Mouse (Mus musculus) spleen, postnatal 10 days (tissue): ENCODE data around the gene Csnk1e.
"Not testable (repeated sequence)": the region's sequence is repeated elsewhere in the genome, so short reads cannot be mapped to it uniquely, and the experiment has no call there.

Source experiments
- DNase-seq, 2 experiments: peaks; one replicate each; pipeline ENCODE4 v3.0.0; 2021 to 2022; ENCODE audit warnings: low spot score in 2 of 2

Gene Csnk1e

DNA sequence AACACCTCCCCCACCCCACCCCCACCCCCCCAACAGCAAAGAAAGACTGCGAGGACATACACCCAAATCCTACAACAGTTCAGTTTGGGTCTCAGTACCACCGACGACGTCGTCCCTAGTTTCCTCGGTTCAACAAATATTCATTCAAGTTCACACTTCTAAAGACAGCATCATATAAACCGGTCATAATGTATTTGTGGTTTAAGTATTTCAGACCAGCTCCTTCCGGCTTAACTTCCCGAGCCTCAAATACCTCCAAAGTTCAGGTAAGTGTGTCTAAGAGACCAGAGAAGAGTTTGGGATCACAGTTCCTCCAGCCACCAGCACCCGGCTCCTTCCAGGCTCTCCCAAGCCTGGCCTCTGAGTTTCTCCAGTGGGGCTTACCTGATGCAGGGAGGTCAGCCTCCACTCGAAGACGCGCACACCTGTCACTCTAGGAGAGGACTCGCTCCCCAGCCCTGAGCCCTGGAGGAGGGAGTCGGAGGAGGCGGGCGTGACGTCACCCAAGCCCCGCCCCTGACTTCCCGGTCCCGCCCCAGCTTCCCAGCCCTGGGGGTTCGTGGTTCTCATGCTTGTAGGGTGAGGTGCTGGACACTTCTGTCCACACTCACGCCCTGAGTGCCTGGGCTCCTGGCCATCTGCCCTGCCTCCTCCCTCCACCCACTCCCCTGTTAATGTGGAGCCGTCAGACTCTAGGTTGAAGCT, at the start of gene Csnk1e:
Csnk1e (minus strand) TSS at position 461 of the 705 bp plus-strand sequence.
- DNase-seq: peak in 1 of 2 experiments; percentile 40

DNA sequence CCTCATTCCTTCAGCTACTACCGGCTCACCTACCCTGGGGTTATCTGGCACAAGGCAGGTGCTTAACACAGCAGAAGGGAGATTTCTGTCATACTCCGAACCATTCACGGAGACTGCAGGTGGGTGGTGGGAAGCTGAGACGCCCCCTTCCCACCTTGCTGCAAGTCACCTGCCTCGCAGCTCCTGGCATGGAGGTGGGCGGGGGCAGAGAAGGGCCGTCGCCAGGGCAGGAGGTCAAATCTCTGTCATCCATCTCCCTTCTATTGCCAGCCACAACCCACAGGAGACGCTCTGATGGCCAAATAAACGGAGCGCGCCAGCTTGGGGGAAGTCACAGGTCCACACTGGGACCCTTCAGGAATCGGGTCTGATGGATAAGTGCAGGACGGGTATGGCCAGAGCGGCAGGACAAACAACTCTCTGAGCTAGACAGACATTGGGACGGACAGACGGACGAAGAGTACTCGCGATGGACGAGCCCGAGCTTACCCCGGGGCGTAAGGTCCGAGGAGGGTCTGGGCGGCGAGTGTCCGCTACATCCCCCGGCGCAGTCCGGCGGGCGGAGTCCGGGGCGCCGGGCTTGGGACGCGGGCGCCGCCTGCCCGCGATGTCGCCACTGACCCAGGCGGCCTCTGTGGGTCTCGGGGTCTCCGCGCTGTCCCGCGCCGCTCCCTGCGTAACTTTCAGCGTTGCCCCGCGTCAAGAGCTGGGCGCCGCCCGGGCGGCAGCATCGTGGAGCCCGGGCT, 49.5 kb upstream of the Csnk1e start, which contains the start of gene Kcnj4:
Kcnj4 (minus strand) TSS at position 535 of the 746 bp plus-strand sequence.
- no peak for DNase-seq

DNA sequence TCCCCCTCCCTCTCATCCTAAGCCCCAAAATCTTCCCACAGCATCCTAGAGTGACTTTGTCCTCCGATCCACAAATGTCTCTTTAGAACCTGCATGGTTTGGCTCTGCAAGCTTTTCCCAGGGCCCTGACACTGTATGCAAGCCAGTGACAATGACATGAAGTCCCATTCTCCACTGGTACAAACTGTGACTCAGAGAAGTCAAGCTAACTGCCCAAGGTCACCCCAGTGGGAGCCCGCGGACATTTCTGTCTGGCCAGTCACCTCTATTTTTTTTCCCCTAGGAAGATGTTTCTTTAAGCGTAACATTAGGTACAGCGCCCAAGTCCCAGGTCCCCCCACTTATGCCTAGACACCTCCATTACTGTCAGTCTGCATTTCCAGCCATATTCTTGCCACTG, 48.1 kb upstream of the Csnk1e start:
- DNase-seq: no peak

DNA sequence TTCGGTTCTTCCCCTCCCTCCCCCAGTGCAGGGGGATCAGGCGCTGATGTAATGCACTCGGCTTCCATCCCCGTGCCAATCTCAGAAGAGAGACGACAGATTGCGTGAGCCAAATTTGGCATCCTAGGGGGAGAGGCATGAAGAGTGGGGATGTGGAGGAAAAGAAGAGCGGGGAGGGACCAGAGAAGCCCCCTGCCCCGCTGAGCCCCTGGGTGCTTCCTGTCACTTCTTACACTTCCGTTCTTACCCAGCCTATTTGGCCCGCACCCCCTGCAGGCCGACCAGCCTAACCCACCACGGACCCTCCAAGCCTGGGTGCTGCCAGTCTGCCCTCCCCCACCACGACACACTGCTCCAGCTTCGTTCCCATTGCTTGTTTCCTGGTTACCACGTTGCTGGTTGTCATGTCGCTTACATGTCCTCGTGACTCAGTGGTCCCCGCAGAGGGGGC, 47.5 kb upstream of the Csnk1e start:
- DNase-seq: no peak

DNA sequence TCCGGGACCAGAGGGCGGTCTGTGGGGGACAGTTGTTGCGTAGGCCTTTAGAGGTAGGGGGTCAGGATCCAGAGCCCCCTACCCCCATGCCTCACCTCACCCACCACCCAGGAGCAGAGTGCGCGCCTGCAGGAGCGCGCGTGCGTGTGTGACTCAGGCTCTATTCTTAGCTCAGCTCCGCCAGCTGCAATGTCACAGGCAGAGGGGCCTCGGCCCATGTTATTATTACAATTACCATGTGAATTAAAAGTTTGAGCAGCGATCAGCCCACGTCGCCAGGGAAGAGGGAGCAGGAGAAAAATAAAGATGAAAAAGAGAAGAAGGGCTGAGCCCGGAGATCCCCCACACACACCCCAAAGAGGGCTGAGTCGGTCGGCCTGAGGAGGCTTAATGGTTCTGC, 44.7 kb upstream of the Csnk1e start:
- DNase-seq: no peak

DNA sequence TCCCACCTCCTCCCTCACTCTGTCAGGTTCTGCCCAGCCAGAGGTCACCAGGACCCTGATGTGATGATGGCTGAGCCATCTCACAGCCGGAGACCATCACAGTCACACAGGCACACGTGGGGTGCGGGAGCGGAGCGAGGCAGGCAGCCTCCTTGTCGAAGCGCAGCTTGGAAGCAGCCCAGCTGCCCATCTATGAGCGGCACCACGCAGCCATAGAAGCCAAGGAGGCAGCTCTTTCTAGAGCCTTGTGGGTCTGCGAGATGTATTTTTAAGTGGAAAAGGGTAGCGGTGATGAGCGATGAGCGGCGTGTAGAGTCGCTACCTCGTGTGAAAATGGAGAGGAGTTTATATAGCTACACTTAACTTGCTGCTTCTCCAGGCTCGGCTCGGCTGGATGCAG, 38.2 kb upstream of the Csnk1e start:
- no peak for DNase-seq

GRCm38 (mm10) chr15:79489463-79489862, 34.1 kb upstream of the Csnk1e start:
- no peak for DNase-seq

GRCm38 (mm10) chr15:79481181-79481688, 25.9 kb upstream of the Csnk1e start:
- DNase-seq: no peak

- DNase-seq: no peak
These were observed 21.9 kb upstream of the Csnk1e start for GRCm38 (mm10) chr15:79477227-79477626.

DNA sequence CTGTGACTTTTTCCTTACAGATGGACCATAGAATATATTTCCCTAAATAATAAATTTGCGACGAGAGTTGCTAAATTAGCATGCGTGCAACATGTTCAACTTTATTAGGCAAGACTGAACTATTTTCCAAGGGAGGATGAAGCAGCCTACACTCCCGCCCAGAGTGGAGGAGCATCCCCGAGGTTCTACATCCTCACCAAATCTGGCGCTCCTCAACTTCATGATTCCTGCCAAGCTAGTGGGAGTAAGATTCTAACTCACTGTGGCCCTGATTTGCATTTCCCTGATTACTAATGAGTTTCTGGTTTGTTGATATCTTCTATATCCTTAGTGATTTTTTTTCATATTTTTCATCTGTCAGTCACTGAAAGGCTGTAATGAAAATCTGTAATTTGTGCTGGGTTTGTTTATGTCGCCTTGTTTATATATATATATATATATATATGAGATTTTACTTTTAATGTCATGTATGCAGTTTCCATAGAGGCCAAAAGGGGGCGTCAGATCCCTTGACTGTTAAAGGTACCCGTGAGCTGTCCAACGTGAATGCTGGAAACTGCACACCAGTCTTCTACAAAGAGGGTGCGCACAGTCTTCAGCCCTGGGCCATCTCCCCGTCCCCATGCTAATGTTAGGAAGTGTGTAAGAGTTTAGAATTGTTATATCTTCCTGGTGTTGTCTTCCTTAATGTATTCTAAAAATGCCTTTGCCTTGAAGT, 18.4 kb upstream of the Csnk1e start:
- DNase-seq: no peak

GRCm38 (mm10) chr15:79473042-79473441, 17.7 kb upstream of the Csnk1e start:
- peak in 1 of 2 experiments; percentile 38 for DNase-seq

DNA sequence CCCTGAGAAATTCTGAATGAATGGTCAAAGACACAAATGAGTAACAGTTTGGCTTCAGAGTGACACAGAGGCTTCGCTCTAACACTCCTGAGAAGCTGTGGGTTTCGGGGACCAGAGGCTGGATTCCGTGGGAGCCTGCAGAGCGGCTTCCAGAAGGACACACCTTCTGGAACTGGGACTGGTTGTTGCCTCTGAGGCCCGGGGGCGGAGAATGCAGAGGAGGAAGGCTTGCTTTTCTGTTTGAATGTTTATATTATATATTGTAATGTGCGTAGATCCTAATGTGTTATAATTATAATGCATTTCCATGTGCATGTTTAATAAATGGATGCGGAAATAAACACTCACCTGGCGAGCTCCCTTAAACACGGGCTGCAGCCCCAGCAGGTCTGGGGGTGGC, 15.7 kb upstream of the Csnk1e start:
- no peak for DNase-seq

DNA sequence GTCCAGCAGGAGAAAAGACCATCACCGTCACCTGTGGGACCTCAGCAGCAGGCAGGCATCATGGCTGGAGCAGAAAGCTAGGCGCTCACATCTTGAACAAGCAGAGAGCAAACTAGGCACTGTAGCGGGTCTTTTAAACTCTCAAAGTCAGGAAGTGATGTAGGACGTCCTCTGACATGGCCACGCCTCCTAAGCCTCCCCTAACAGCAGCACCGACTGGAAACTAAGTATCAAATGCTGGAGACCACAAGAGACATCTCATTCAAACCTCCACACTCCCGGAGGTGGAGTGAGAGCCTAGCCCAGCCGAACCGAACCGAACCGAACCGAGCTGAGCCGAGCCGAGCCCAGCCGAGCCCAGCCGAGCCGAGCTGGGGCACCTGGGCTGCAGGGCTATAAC, 15.2 kb upstream of the Csnk1e start:
- no peak for DNase-seq

GRCm38 (mm10) chr15:79469577-79469976, 14.2 kb upstream of the Csnk1e start:
- no peak for DNase-seq

GRCm38 (mm10) chr15:79466601-79467286, 11.4 kb upstream of the Csnk1e start:
- peak; percentile 67 to 87 for DNase-seq

DNA sequence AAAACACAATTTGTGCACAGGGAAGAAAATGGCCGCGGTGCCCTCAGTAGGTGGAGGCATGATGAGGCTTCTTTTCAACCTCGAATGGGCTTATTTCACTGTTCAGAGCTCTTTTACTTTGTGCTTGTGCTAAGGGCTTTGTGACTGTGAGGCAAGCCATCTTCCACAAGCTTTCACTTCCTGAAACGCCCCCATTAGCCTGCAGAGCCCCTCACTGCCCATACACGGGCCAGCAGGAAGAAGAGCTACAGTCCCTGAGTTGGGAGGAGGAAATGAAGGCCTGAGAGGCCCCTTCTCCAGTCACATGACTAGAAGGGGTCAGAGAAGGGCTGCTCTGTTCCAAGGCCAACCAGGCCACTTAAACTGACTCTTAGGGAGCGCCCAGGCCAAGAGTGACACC, 1.2 kb upstream of the Csnk1e start:
- DNase-seq: no peak

- not testable (repeated sequence) for DNase-seq
These were observed 738 bp upstream of the Csnk1e start for GRCm38 (mm10) chr15:79456104-79456503.

DNA sequence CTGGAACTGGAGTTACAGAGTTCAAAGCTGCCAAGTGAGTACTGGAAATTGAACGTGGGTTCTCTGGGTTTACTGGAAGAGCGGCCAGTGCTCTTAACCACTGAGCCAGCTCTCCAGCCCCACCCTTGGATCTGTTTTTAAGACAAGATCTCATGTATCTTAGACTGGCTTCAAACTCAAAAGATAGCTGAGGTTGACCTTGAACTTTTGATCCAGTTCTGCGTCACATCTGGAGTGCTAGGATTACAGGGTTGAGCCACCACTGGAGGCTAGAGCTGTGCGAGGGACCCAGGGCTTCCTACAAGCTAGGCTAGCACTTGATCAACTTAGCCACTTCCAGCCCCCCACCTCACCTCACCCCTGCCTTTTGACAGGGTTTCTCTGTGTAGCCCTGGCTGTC, 1.5 kb downstream of the Csnk1e start:
- no peak for DNase-seq

DNA sequence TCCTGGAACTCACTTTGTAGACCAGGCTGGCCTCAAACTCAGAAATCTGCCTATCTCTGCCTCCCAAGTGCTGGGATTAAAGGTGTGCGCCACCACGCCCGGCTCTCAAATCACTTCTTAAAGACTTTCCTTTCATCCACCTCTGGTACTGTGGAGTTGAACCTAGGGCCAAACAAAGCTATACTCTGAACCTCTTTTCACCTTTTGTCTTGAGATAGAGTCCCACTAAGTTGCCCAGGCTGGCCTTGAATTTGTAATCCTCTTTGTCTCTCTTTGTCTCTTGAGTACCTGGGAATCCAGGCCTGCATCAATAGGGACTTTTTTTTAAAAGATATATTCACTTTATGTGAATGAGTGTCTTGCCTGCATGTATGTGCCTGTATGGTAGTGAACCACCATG, 7.3 kb downstream of the Csnk1e start:
- no peak for DNase-seq

GRCm38 (mm10) chr15:79445786-79446654, 9.3 kb downstream of the Csnk1e start:
- DNase-seq: no peak
